Mouse (Mus musculus) colon, adult 2 months (tissue): Measurements from ENCODE around the gene Bmyc. TPM values are rescaled to one million over a fixed set of nuclear protein-coding genes. Genes with fewer than 3 reads are reported as not detected.

ENCODE experiments used
- polyA plus RNA-seq: library from polyadenylated mRNA; depleted of rRNA; stranded (reverse); fragments of >200 nt; gene quantifications from 2 replicates; pipeline ENCODE4 v1.2.3, GENCODE M21; 2012; rRNA removed

The Bmyc gene
- 43.1 and 46.6 TPM in 2 replicates for polyA plus RNA-seq

GRCm38 (mm10) chr2:25706643-25707481 lies at the start of gene Bmyc:
Gene Bmyc, plus strand, starts transcription at chr2:25706739.

GRCm38 (mm10) chr2:25657652-25658051 lies 48.9 kb upstream of the Bmyc start, which contains the start of gene Lcn5:
Gene Lcn5, plus strand, starts transcription at chr2:25657952.

GRCm38 (mm10) chr2:25676486-25676885 lies 30.1 kb upstream of the Bmyc start, which contains the start of gene Lcn6:
Gene Lcn6, plus strand, starts transcription at chr2:25676786.

GRCm38 (mm10) chr2:25682426-25682825 lies 24.1 kb upstream of the Bmyc start, which contains the start of gene Lcn10:
Gene Lcn10, plus strand, starts transcription at chr2:25682726.

GRCm38 (mm10) chr2:25699743-25700142 lies 6.8 kb upstream of the Bmyc start, which contains the start of gene Obp2a:
Gene Obp2a, plus strand, starts transcription at chr2:25700043.

GRCm38 (mm10) chr2:25736709-25737108 lies 30.2 kb downstream of the Bmyc start, which contains the start of gene Obp2b:
Gene Obp2b, plus strand, starts transcription at chr2:25737009.

Other genes starting within 250 kb of the Bmyc start
- 1.6 and 2.1 TPM in 2 replicates for gene Clic3, start 249.9 kb upstream of the Bmyc start, polyA plus RNA-seq
- gene Paxx, start 245.6 kb upstream of the Bmyc start, polyA plus RNA-seq = 66.2 and 79.3 TPM in 2 replicates
- gene Ptgds, start 236.7 kb upstream of the Bmyc start, polyA plus RNA-seq = 0.21 and 0.37 TPM in 2 replicates
- gene Lcn12, start 212.8 kb upstream of the Bmyc start, polyA plus RNA-seq = not detected in 2 replicates
- 23.6 and 29.7 TPM in 2 replicates for gene Fbxw5, start 206.0 kb upstream of the Bmyc start, polyA plus RNA-seq
- 1.7 and 2.4 TPM in 2 replicates for gene C8g, start 205.0 kb upstream of the Bmyc start, polyA plus RNA-seq
- gene Traf2, start 159.8 kb upstream of the Bmyc start, polyA plus RNA-seq = 13.4 and 15.1 TPM in 2 replicates
- gene Edf1, start 148.9 kb upstream of the Bmyc start, polyA plus RNA-seq = 208 and 259 TPM in 2 replicates
- gene Mamdc4, start 131.9 kb upstream of the Bmyc start, polyA plus RNA-seq = 3.1 and 10.3 TPM in 2 replicates
- 20.9 and 24.9 TPM in 2 replicates for gene Phpt1, start 131.5 kb upstream of the Bmyc start, polyA plus RNA-seq
- 2.2 and 2.4 TPM in 2 replicates for gene Ajm1, start 125.0 kb upstream of the Bmyc start, polyA plus RNA-seq
- 64.1 and 64.2 TPM in 2 replicates for gene Rabl6, start 98.2 kb upstream of the Bmyc start, polyA plus RNA-seq
- 0.07 TPM in 2 replicates for gene Ccdc183, start 89.1 kb upstream of the Bmyc start, polyA plus RNA-seq
- gene Tmem141, start 84.7 kb upstream of the Bmyc start, polyA plus RNA-seq = 20.6 and 23.5 TPM in 2 replicates
- gene Fcna, start 78.7 kb upstream of the Bmyc start, polyA plus RNA-seq = 9.5 and 10.1 TPM in 2 replicates
- not detected in 2 replicates for gene Lcn8, start 53.6 kb upstream of the Bmyc start, polyA plus RNA-seq
- gene Lcn5, start 48.8 kb upstream of the Bmyc start, polyA plus RNA-seq = not detected in 2 replicates
- gene Lcn6, start 30.0 kb upstream of the Bmyc start, polyA plus RNA-seq = not detected in 2 replicates
- gene Lcn10, start 24.0 kb upstream of the Bmyc start, polyA plus RNA-seq = not detected in 2 replicates
- not detected in 2 replicates for gene Obp2a, start 6.7 kb upstream of the Bmyc start, polyA plus RNA-seq
- not detected in 2 replicates for gene Obp2b, start 30.3 kb downstream of the Bmyc start, polyA plus RNA-seq
- gene Lcn3, start 58.8 kb downstream of the Bmyc start, polyA plus RNA-seq = not detected in 2 replicates
- not detected in 2 replicates for gene Lcn11, start 70.3 kb downstream of the Bmyc start, polyA plus RNA-seq
- gene Gm13539, start 75.5 kb downstream of the Bmyc start, polyA plus RNA-seq = not detected in 2 replicates
- gene Glt6d1, start 109.1 kb downstream of the Bmyc start, polyA plus RNA-seq = not detected in 2 replicates
- gene Lcn9, start 116.4 kb downstream of the Bmyc start, polyA plus RNA-seq = not detected in 2 replicates
- gene Sohlh1, start 140.5 kb downstream of the Bmyc start, polyA plus RNA-seq = not detected in 2 replicates
- gene Kcnt1, start 157.0 kb downstream of the Bmyc start, polyA plus RNA-seq = 2.3 and 4.0 TPM in 2 replicates